Mouse (Mus musculus): ENCODE results near the gene Npas3. TPM values are rescaled to one million over a fixed set of nuclear protein-coding genes. Genes with fewer than 3 reads are reported as not detected.
A peak's percentile ranks its signal among the peaks of the same experiment; 100 is the strongest.

Gene Npas3
- polyA plus RNA-seq, 1 experiment from 2014 or later, result 0.61 TPM

DNA sequence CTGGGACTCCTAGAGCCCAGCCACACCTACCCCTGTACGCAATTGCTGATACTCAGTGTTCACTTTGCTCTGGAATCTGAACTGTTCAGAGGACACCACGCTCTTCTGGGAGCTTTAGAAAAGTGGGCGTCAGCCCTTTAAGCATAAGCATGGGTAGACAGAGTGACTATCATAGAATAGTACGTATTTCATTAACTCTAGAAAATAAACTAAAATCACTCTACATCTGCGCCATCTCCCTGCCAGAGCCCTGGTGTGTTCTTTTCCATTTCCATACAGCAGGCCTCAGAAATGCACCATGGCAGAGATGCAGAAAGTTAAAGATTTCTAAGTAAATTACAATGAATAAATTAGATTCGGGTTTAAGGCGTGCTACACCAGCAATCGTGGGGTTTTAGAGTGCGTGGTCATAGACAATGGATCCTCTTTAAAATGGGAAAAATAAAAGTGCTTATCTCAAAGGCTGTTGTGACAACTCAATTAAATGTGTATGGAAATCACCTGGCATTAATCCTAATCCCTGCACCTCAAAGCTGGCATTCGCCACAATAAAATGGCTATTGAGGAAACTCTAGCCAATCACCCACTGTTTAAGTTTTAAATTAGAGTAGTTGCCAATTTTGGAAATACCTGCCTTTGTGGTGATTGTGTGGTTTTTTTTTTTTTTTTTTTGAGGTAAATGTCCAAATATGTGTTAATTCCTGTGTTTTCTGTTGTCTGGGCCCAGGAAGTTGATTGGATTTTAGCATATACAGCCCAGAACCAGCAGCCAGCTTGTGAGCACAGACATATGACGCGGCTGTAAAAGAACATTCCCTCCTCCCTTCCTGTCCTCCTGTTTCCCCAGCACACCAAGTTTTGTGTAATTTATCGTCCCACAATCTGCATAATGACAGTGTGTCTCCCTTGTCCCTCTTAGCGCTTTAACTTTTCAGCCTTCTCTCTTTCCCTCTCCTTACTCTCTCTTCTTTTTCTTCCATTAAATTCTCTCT lies 737.7 kb downstream of the Npas3 start:
- Histone ChIP-seq H3K9me3 (ENCODE audit: control insufficient read depth, low read length) (no peaks in the 10 kb centered on the region), H3K27me3 (ENCODE audit: control insufficient read depth, insufficient read depth, low read length) (no peaks in the 10 kb centered on the region), H3K4me2 (replicated peaks; ENCODE audit: low read depth) (no peak overlapping the region), H3K27ac (replicated peaks) (no peak overlapping the region), H3K4me3 (ENCODE audit: low read depth, low read length) (no peak overlapping the region), H3K9ac (ENCODE audit: low read length) (no peak overlapping the region), H3K4me1 (replicated peaks; ENCODE audit: control insufficient read depth, insufficient read depth) (no peaks in the 10 kb centered on the region), H3K36me3 (ENCODE audit: control insufficient read depth, insufficient read depth, low read length) (no peaks in the 10 kb centered on the region)
- 83% methylated on average over 14 of the region's 14 CpGs for WGBS
- ATAC-seq (ENCODE audit: low FRiP score, low TSS enrichment) (no peak), DNase-seq (ENCODE audit: low spot score) (no peak)
- TF ChIP-seq CTCF (IDR thresholded peaks at IDR 0.05; ENCODE audit: low read depth), result no peak
- no peak for TF ChIP-seq EP300 (optimal IDR thresholded peaks at IDR 0.05)

- H3K4me3 ChIP-seq (ENCODE audit: low read depth, low read length), result no peak overlapping the region
- no peaks in the 10 kb centered on the region for H3K27me3 ChIP-seq (ENCODE audit: control insufficient read depth, insufficient read depth, low read length)
- DNase-seq (ENCODE audit: low spot score) (no peak), ATAC-seq (ENCODE audit: low FRiP score, low TSS enrichment) (no peak)
- H3K4me1 ChIP-seq (replicated peaks; ENCODE audit: control insufficient read depth, insufficient read depth), result no peaks in the 10 kb centered on the region
- WGBS, result 98% methylated on average over 6 of the region's 6 CpGs
- no peaks in the 10 kb centered on the region for H3K9me3 ChIP-seq (ENCODE audit: control insufficient read depth, low read length)
- no peak overlapping the region for H3K9ac ChIP-seq (ENCODE audit: low read length)
- no peak overlapping the region for H3K4me2 ChIP-seq (replicated peaks; ENCODE audit: low read depth)
- no peak overlapping the region for H3K27ac ChIP-seq (replicated peaks)
- TF ChIP-seq EP300 (optimal IDR thresholded peaks at IDR 0.05) (no peak), CTCF (IDR thresholded peaks at IDR 0.05; ENCODE audit: low read depth) (peak; percentile 60)
- H3K36me3 ChIP-seq (ENCODE audit: control insufficient read depth, insufficient read depth, low read length), result no peaks in the 10 kb centered on the region
These were observed 743.9 kb downstream of the Npas3 start for GRCm38 (mm10) chr12:53992411-53992810.

GRCm38 (mm10) chr12:53995710-53996109 lies 747.2 kb downstream of the Npas3 start:
- no peak for ATAC-seq (ENCODE audit: low FRiP score, low TSS enrichment)
- Histone ChIP-seq H3K4me2 (replicated peaks; ENCODE audit: low read depth) (no peak overlapping the region), H3K4me1 (replicated peaks; ENCODE audit: control insufficient read depth, insufficient read depth) (no peaks in the 10 kb centered on the region), H3K9ac (ENCODE audit: low read length) (no peak overlapping the region), H3K9me3 (ENCODE audit: control insufficient read depth, low read length) (no peaks in the 10 kb centered on the region), H3K36me3 (ENCODE audit: control insufficient read depth, insufficient read depth, low read length) (no peaks in the 10 kb centered on the region), H3K27me3 (ENCODE audit: control insufficient read depth, insufficient read depth, low read length) (no peaks in the 10 kb centered on the region), H3K4me3 (ENCODE audit: low read depth, low read length) (no peak overlapping the region), H3K27ac (replicated peaks) (no peak overlapping the region)
- WGBS, result 71% methylated on average over 5 of the region's 5 CpGs
- TF ChIP-seq EP300 (optimal IDR thresholded peaks at IDR 0.05), result no peak
- no peak for DNase-seq (ENCODE audit: low spot score)

GRCm38 (mm10) chr12:53997141-53997540 lies 748.7 kb downstream of the Npas3 start:
- H3K9me3 ChIP-seq (ENCODE audit: control insufficient read depth, low read length), result no peaks in the 10 kb centered on the region
- H3K27ac ChIP-seq (replicated peaks), result no peak overlapping the region
- H3K27me3 ChIP-seq (ENCODE audit: control insufficient read depth, insufficient read depth, low read length), result no peaks in the 10 kb centered on the region
- H3K4me3 ChIP-seq (ENCODE audit: low read depth, low read length), result no peak overlapping the region
- ATAC-seq (ENCODE audit: low FRiP score, low TSS enrichment) (no peak), DNase-seq (ENCODE audit: low spot score) (no peak)
- H3K4me2 ChIP-seq (replicated peaks; ENCODE audit: low read depth), result no peak overlapping the region
- H3K36me3 ChIP-seq (ENCODE audit: control insufficient read depth, insufficient read depth, low read length), result no peaks in the 10 kb centered on the region
- 83% methylated on average over 3 of the region's 3 CpGs for WGBS
- no peak for TF ChIP-seq EP300 (optimal IDR thresholded peaks at IDR 0.05)
- no peak for TF ChIP-seq CTCF (IDR thresholded peaks at IDR 0.05; ENCODE audit: low read depth)
- H3K9ac ChIP-seq (ENCODE audit: low read length), result no peak overlapping the region
- no peaks in the 10 kb centered on the region for H3K4me1 ChIP-seq (replicated peaks; ENCODE audit: control insufficient read depth, insufficient read depth)

DNA sequence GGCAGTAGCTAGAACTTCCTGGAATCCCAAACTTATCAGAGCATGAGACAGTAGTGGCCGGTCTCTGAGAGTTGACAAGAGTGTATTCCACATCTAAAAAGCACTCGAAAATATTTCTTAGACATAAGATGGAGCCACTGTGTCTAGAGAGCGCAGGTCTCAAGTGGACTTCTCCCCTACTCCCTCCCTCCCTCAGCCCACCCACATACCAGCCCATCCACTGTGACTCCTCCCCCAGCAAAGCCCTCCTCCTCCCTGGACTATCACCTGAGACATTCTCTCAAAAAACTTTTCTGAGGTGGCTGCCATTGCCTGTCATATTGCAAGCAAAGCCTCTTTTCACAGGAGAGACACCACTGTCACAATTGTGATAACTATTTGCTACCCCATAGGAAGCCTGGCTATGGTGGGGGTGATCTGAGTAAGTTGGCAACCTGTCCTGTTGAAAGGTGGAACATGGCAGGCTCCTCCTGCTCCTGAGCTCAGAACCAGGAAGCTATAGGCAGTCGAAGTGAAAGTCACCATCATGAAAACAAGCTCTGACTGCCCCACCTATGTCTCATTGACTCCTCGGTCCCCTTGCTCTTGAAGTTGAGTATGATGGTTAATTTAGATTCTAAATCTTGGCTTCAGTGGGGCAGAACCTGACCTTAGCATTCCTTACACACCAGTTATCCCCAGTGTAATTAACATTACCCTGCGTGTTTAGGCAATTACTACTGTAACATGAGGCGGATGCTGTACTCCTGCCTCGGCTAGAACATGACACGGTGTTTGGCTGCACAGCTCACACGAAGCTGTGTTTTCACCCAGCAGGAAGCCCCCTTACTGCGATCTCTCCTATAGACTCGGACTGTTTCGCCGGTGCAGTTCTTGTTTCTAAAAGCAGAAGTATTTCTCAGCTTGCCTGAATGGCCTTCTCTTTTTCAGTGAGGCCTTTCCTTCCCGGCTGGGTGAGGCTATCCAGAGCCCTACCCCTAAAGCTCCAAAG lies 751.5 kb downstream of the Npas3 start:
- no peaks in the 10 kb centered on the region for H3K27me3 ChIP-seq (ENCODE audit: control insufficient read depth, insufficient read depth, low read length)
- no peak for TF ChIP-seq EP300 (optimal IDR thresholded peaks at IDR 0.05)
- no peak for TF ChIP-seq CTCF (IDR thresholded peaks at IDR 0.05; ENCODE audit: low read depth)
- DNase-seq (ENCODE audit: low spot score), result no peak
- H3K9ac ChIP-seq (ENCODE audit: low read length), result no peak overlapping the region
- H3K4me2 ChIP-seq (replicated peaks; ENCODE audit: low read depth), result no peak overlapping the region
- H3K9me3 ChIP-seq (ENCODE audit: control insufficient read depth, low read length), result no peaks in the 10 kb centered on the region
- H3K36me3 ChIP-seq (ENCODE audit: control insufficient read depth, insufficient read depth, low read length), result no peaks in the 10 kb centered on the region
- H3K4me1 ChIP-seq (replicated peaks; ENCODE audit: control insufficient read depth, insufficient read depth), result no peaks in the 10 kb centered on the region
- 61% methylated on average over 15 of the region's 15 CpGs for WGBS
- H3K4me3 ChIP-seq (ENCODE audit: low read depth, low read length), result no peak overlapping the region
- no peak for ATAC-seq (ENCODE audit: low FRiP score, low TSS enrichment)
- H3K27ac ChIP-seq (replicated peaks), result no peak overlapping the region

Data from stomach, postnatal 0 days (tissue).